Comparison of ENCODE assay signal across 8 mouse cellular contexts in the genomic region with DNA sequence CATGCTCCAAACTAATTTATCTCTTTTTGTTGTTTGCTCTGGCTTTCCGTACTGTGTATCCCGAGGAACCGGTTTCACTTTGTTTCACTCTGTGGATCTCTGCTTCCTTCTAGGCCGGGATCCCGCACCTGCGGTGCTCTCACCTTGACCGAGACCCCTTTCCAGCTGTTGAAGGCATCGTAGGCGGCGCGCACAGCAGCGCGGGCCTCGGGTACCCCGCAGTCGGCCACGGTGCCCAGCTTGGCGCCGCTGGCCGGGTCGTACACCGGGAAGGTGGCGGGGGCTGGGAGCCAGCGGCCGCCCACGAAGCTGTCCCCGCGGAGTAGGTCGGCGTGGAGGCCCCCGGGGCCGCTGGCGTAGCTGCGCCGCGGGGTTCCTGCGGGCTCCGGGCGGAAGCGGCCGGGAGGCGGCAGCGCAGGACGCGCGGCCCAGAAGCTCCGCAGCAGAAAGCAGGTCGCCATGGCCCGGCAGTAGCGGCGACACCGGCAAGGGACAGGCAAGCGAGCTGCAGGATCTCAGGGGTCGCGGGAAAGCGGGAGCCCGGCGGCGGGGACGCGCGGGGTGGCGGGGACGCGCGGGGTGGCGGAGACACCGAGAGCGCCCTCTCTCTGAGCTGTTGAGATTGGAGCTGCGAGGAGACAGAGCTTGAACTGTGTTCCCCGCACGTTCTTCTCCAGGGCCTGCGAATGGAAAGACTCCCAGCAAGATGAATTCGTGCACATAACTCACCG. TPM values are rescaled to one million over a fixed set of nuclear protein-coding genes. Genes with fewer than 3 reads are reported as not detected.
A peak's percentile ranks its signal among the peaks of the same experiment; 100 is the strongest.
DNase-seq lines count a peak whose midpoint lies in the region; ATAC-seq lines count a peak whose summit lies in the region.

A gene (minus strand): TSS at position 554 of the 731 bp plus-strand sequence.

- peak; percentile 70 to 78 for DNase-seq in adrenal gland, adult 18-20 months (ENCODE audit: low spot score in 2 of 2)
- DNase-seq in embryo, embryonic 10 days (ENCODE audit: low spot score) = peak; percentile 85
- DNase-seq in gastrocnemius, postnatal 25 days = peak; percentile 61
- peak; percentile 72 to 84 for DNase-seq in left cerebral cortex, postnatal 14 days (ENCODE audit: low spot score in 2 of 2)
- peak; percentile 47 to 73 for DNase-seq in right cerebral cortex, postnatal 36 days (ENCODE audit: low spot score in 2 of 2)
- DNase-seq in MN1 (ENCODE audit: low spot score) = no peak

- ATAC-seq in inflammation-experienced regulatory T-cells, adult 6 months = peak; percentile 58
- peak; percentile 55 for ATAC-seq in megakaryocyte progenitor cell, adult 5-6 weeks (replicated peaks; ENCODE audit: poor library complexity)

- intact Hi-C loops in left cerebral cortex, postnatal 14 days (cut with DNase I) = loop anchor here (5.0 kb wide), 1 partner anchor 175 kb away; no protein-coding TSS in a partner anchor

RNA-seq across cellular contexts. Expression of the gene that starts here (rescaled TPM):
- total RNA-seq in adrenal gland, adult 18-20 months (2021) = 10 to 100 TPM; 15.3 to 17.4 TPM
- 1 to 10 TPM; 5.8 to 5.9 TPM for total RNA-seq in gastrocnemius, postnatal 25 days (2021)
- under 1 TPM; 0.11 to 0.68 (median 0.57) TPM for polyA plus RNA-seq in inflammation-experienced regulatory T-cells, adult 6 months (2017; shearing (Covaris generic))
- total RNA-seq in left cerebral cortex, postnatal 14 days (2021) = 10 to 100 TPM; 67.1 to 71.3 TPM
- 1.2 and 2.3 TPM in 2 replicates for total RNA-seq in megakaryocyte progenitor cell, adult 5-6 weeks (2015)
- 1.6 and 2.4 TPM in 2 replicates for total RNA-seq in megakaryocyte progenitor cell, adult 5-6 weeks (2017)

Comparison
In these comparisons a context has a peak if more than half of its experiments do, and no peak if none do; other contexts are left out.
1. Peak in ATAC-seq in inflammation-experienced regulatory T-cells, adult 6 months; RNA of the gene not detected or under 1 TPM.